Mouse (Mus musculus) lung, postnatal 0 days (tissue): ENCODE measurements around the gene Dnm3. TPM values are rescaled to one million over a fixed set of nuclear protein-coding genes. Genes with fewer than 3 reads are reported as not detected.

Source experiments
- ATAC-seq: fragments of 200-750 bp; cut with Nextera tagmentation; 2 replicates; pipeline ENCODE4 v1.8.0; 2017; ENCODE audit warnings: moderate library complexity
- DNase-seq: peaks from one replicate; pipeline ENCODE4 v3.0.0-alpha.2; 2016; ENCODE audit warnings: low spot score
- H3K27ac ChIP-seq: fragments of 300-500 bp; sonication (generic); 2 replicates; pipeline ENCODE4 v1.5.1; 2014; ENCODE audit warnings: antibody characterized with exemption, mild to moderate bottlenecking, low read length, mixed read lengths
- H3K27me3 ChIP-seq: fragments of 300-500 bp; sonication (generic); replicated peaks from 2 replicates; pipeline ENCODE4 v1.6.1; 2014; ENCODE audit warnings: low read length, mixed read lengths; ENCODE audit not compliant: insufficient read depth
- H3K36me3 ChIP-seq: fragments of 300-500 bp; sonication (generic); 2 replicates; pipeline ENCODE4 v1.6.1; 2014; ENCODE audit warnings: low read length, mixed read lengths; ENCODE audit not compliant: insufficient read depth
- H3K4me1 ChIP-seq: fragments of 300-500 bp; sonication (generic); 2 replicates; pipeline ENCODE4 v1.6.1; 2014; ENCODE audit warnings: antibody characterized with exemption, low read depth, low read length, mixed read lengths; ENCODE audit not compliant: insufficient read depth
- H3K4me2 ChIP-seq: fragments of 300-500 bp; sonication (generic); replicated peaks from 2 replicates; pipeline ENCODE4 v1.6.1; 2014; ENCODE audit warnings: low read depth, mild to moderate bottlenecking, low read length, moderate library complexity, mixed read lengths
- H3K4me3 ChIP-seq: fragments of 300-500 bp; sonication (generic); 2 replicates; pipeline ENCODE4 v1.5.1; 2014; ENCODE audit warnings: low read depth, low read length
- H3K9ac ChIP-seq: fragments of 300-500 bp; sonication (generic); replicated peaks from 2 replicates; pipeline ENCODE4 v1.6.1; 2014; ENCODE audit warnings: low read depth, mild to moderate bottlenecking
- H3K9me3 ChIP-seq: fragments of 300-500 bp; sonication (generic); 2 replicates; pipeline ENCODE4 v1.6.1; 2016; ENCODE audit warnings: low read length, mixed read lengths
- CTCF ChIP-seq: IDR thresholded peaks from 2 replicates; pipeline ENCODE4 v1.5.1; 2016; ENCODE audit warnings: antibody characterized with exemption, mild to moderate bottlenecking
- EP300 ChIP-seq: IDR thresholded peaks from 2 replicates; pipeline ENCODE4 v1.6.1; 2016; ENCODE audit warnings: antibody characterized with exemption, mild to moderate bottlenecking, control low read depth
- WGBS: fragments of 180-500 bp; shearing (Covaris S2); extraction: QIAGEN DNeasy Blood & Tissue Kit; methylation state at CpG from one replicate; pipeline ENCODE4 v1.1.7; 2014; 5-methylcytosine and 5-hydroxymethylcytosine counted together
- polyA plus RNA-seq: library from polyadenylated mRNA; unstranded; fragments of >200 nt; fragmentation: Nextera tagmentation; extraction: Ambion mirVana; gene quantifications from 2 replicates; pipeline ENCODE4 v1.2.1, GENCODE M21; 2015

Dnm3 gene
- polyA plus RNA-seq, 1 experiment from 2014 or later = 3.4 TPM

GRCm38 (mm10) chr1:162107011-162107606 lies 370.7 kb downstream of the Dnm3 start:
- Histone ChIP-seq H3K4me3 (no peak overlapping the region), H3K4me1 (no peaks in the 10 kb centered on the region), H3K27ac (no peak overlapping the region), H3K4me2 (no peak overlapping the region), H3K9me3 (no peaks in the 10 kb centered on the region), H3K36me3 (no peaks in the 10 kb centered on the region), H3K27me3 (no peaks in the 10 kb centered on the region), H3K9ac (no peak overlapping the region)
- TF ChIP-seq EP300 (no peak), CTCF (no peak)
- WGBS = 86% methylated on average over 4 of the region's 4 CpGs
- no peak for DNase-seq
- ATAC-seq = no peak

GRCm38 (mm10) chr1:162100961-162101830 lies 376.6 kb downstream of the Dnm3 start:
- Histone ChIP-seq H3K9me3 (no peaks in the 10 kb centered on the region), H3K27me3 (no peaks in the 10 kb centered on the region), H3K4me3 (no peak overlapping the region), H3K4me1 (no peaks in the 10 kb centered on the region), H3K27ac (no peak overlapping the region), H3K4me2 (no peak overlapping the region), H3K36me3 (no peaks in the 10 kb centered on the region), H3K9ac (no peak overlapping the region)
- TF ChIP-seq CTCF = no peak
- TF ChIP-seq EP300 = no peak
- ATAC-seq (no peak), DNase-seq (no peak)
- WGBS = 74% methylated on average over 10 of the region's 10 CpGs

GRCm38 (mm10) chr1:162100033-162100820 lies 377.6 kb downstream of the Dnm3 start:
- Histone ChIP-seq H3K36me3 (no peaks in the 10 kb centered on the region), H3K9me3 (no peaks in the 10 kb centered on the region), H3K27ac (no peak overlapping the region), H3K9ac (no peak overlapping the region), H3K27me3 (no peaks in the 10 kb centered on the region), H3K4me3 (no peak overlapping the region), H3K4me1 (no peaks in the 10 kb centered on the region), H3K4me2 (no peak overlapping the region)
- DNase-seq (no peak), ATAC-seq (no peak)
- 73% methylated on average over 7 of the region's 7 CpGs for WGBS
- TF ChIP-seq EP300 (no peak), CTCF (no peak)

GRCm38 (mm10) chr1:162099203-162099602 lies 378.6 kb downstream of the Dnm3 start:
- Histone ChIP-seq H3K9ac (no peak overlapping the region), H3K27ac (no peak overlapping the region), H3K4me1 (no peaks in the 10 kb centered on the region), H3K4me3 (no peak overlapping the region), H3K9me3 (no peaks in the 10 kb centered on the region), H3K36me3 (no peaks in the 10 kb centered on the region), H3K4me2 (no peak overlapping the region), H3K27me3 (no peaks in the 10 kb centered on the region)
- no peak for TF ChIP-seq CTCF
- no peak for TF ChIP-seq EP300
- 85% methylated on average over 3 of the region's 3 CpGs for WGBS
- DNase-seq (no peak), ATAC-seq (no peak)

DNA sequence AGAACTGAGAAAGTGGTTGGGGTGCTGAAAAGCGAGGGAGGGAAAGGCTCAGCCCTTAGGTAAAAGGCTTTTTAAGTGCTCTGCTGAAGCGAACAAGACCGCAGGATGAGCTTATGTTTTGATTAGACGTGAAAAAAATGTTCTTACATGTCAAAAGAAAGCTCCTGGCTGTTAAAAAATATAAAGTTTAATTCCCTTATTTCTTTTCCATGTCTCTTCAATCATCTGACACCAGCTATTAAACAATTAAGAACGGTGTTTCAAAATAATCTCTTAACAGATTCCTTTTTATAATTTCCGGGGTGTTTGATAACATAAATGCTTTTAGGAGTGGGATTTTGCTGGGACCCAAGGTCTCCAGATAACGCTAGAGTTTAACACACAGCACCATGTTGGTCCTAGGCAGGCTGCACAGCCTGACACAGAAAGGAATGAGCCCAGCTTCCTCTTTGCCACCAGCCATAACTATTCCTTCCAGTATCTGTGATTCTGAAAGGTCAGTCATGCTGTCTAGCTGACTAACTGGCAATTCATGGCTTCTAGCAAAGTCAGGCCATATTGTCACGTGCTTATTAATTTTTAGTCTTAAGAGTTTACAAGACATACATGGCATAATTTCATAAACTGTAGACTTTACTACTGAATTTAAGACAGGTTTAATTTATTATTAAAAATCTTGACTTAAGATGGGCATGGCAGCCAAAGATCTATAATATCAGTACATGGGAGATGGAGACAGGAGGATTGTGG lies 383.1 kb downstream of the Dnm3 start:
- H3K9ac ChIP-seq = no peak overlapping the region
- DNase-seq = no peak
- 53% methylated on average over 8 of the region's 8 CpGs for WGBS
- no peaks in the 10 kb centered on the region for H3K27me3 ChIP-seq
- no peaks in the 10 kb centered on the region for H3K4me1 ChIP-seq
- no peak overlapping the region for H3K4me3 ChIP-seq
- no peak for ATAC-seq
- H3K9me3 ChIP-seq = no peaks in the 10 kb centered on the region
- no peaks in the 10 kb centered on the region for H3K36me3 ChIP-seq
- no peak overlapping the region for H3K4me2 ChIP-seq
- TF ChIP-seq EP300 = no peak
- no peak for TF ChIP-seq CTCF
- H3K27ac ChIP-seq = peak overlapping the region; percentile 26; the same call in 1 of the 2 replicates
